Mouse (Mus musculus) erythroblast, embryonic 14.5 days (primary cell): ENCODE results near the gene Rpn2.

Experiments
- GATA1 ChIP-seq: IDR thresholded peaks from 2 replicates; pipeline ENCODE4 v1.6.1; 2012; ENCODE audit warnings: low read length, inconsistent platforms, mixed read lengths
- TAL1 ChIP-seq: IDR thresholded peaks from 3 replicates; pipeline ENCODE4 v1.6.1; 2012; ENCODE audit warnings: low read length, inconsistent platforms, mixed read lengths

DNA sequence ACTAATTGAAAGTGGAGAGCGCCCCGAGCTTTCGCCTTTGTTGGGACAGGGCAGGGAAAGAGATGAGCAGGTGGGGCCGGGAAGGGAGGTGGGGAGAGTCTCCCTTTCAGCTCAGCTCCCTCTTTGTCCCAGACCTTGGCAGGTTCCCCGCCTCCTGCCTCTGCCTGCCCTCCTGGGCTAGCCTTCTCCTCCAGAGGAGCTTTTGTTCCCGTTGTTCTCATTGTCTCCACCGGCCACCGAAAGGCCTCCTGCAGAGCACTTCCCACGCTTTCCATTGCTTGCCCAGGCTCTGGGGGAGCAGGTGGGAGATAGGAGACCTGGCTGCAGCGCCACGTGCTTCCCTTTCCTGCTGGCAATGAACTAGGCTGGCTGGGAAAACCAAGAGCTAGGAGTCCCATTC is 49.8 kb downstream of the Rpn2 start:
- no peak for TF ChIP-seq TAL1
- no peak for TF ChIP-seq GATA1
